Mouse (Mus musculus) myocyte (in vitro differentiated cells): ENCODE results near the gene Extl2. TPM values are rescaled to one million over a fixed set of nuclear protein-coding genes. Genes with fewer than 3 reads are reported as not detected.

Experiments
- H3K27me3 ChIP-seq: one replicate; pipeline ENCODE4 v1.6.1; 2011; ENCODE audit not compliant: control insufficient read depth, insufficient read depth, insufficient read length
- H3K36me3 ChIP-seq: one replicate; pipeline ENCODE4 v1.6.1; 2011; ENCODE audit not compliant: control insufficient read depth, insufficient read depth
- H3K4me2 ChIP-seq: one replicate; pipeline ENCODE4 v1.6.1; 2011; ENCODE audit warnings: low read depth, control low read depth
- H3K4me3 ChIP-seq: one replicate; pipeline ENCODE4 v1.5.1; 2011; ENCODE audit warnings: mild to moderate bottlenecking, control low read depth, moderate library complexity
- H3K79me2 ChIP-seq: one replicate; pipeline ENCODE4 v1.6.1; 2011; ENCODE audit not compliant: control insufficient read depth, insufficient read depth
- H3ac ChIP-seq: one replicate; pipeline ENCODE4 v1.6.1; 2011; ENCODE audit not compliant: control insufficient read depth, insufficient read length
- CEBPB ChIP-seq: IDR thresholded peaks from 2 replicates; pipeline ENCODE4 v1.6.1; 2011; ENCODE audit warnings: mild to moderate bottlenecking, moderate library complexity; ENCODE audit not compliant: poor library complexity, insufficient read depth, severe bottlenecking
- E2F4 ChIP-seq: IDR thresholded peaks from one replicate; pipeline ENCODE4 v1.6.1; 2011; ENCODE audit warnings: mild to moderate bottlenecking, control low read depth, moderate library complexity; ENCODE audit not compliant: insufficient read depth
- MAX ChIP-seq: IDR thresholded peaks from one replicate; pipeline ENCODE4 v1.6.1; 2011; ENCODE audit warnings: low read depth, mild to moderate bottlenecking, control low read depth
- MYOD1 ChIP-seq, 3 experiments: IDR thresholded peaks; one replicate each; pipeline ENCODE4 v1.6.1; 2011; ENCODE audit warnings: control low read depth in 2 of 3, low read depth in 2 of 3, mild to moderate bottlenecking in 2 of 3, moderate library complexity in 1 of 3; ENCODE audit not compliant: insufficient read length in 2 of 3, control insufficient read depth in 1 of 3
- MYOG ChIP-seq, 3 experiments: IDR thresholded peaks; one replicate each; pipeline ENCODE4 v1.6.1; 2011; ENCODE audit warnings: control low read depth in 2 of 3, low read depth in 2 of 3, mild to moderate bottlenecking in 2 of 3; ENCODE audit not compliant: insufficient read length in 2 of 3, control insufficient read depth in 1 of 3, insufficient read depth in 1 of 3
- POLR2A ChIP-seq: IDR thresholded peaks from one replicate; pipeline ENCODE4 v1.6.1; 2011; ENCODE audit warnings: low read depth, mild to moderate bottlenecking, control low read depth, moderate library complexity; ENCODE audit not compliant: insufficient read length
- POLR2AphosphoS2 ChIP-seq: IDR thresholded peaks from one replicate; pipeline ENCODE4 v1.6.1; 2011; ENCODE audit warnings: low read depth, control low read depth; ENCODE audit not compliant: insufficient read length
- REST ChIP-seq: IDR thresholded peaks from one replicate; pipeline ENCODE4 v1.6.1; 2011; ENCODE audit warnings: mild to moderate bottlenecking, control low read depth, moderate library complexity; ENCODE audit not compliant: insufficient read depth, insufficient read length
- SRF ChIP-seq: IDR thresholded peaks from one replicate; pipeline ENCODE4 v1.6.1; 2011; ENCODE audit warnings: low read depth; ENCODE audit not compliant: control insufficient read depth, insufficient read length
- TCF12 ChIP-seq: IDR thresholded peaks from one replicate; pipeline ENCODE4 v1.6.1; 2011; ENCODE audit warnings: mild to moderate bottlenecking, control low read depth; ENCODE audit not compliant: poor library complexity, insufficient read depth, severe bottlenecking
- TCF3 ChIP-seq: IDR thresholded peaks from one replicate; pipeline ENCODE4 v1.6.1; 2011; ENCODE audit warnings: low read depth, control low read depth; ENCODE audit not compliant: insufficient read length
- USF1 ChIP-seq: IDR thresholded peaks from one replicate; pipeline ENCODE4 v1.6.1; 2011; ENCODE audit warnings: low read depth, mild to moderate bottlenecking, control low read depth, moderate library complexity
- polyA plus RNA-seq: library from polyadenylated mRNA; unstranded; fragments of >200 nt; fragmentation: generic; extraction: Trizol; gene quantifications from one replicate; pipeline ENCODE4 v1.2.1, GENCODE M21; 2012; ENCODE audit warnings: missing spikeins

Gene Extl2
- polyA plus RNA-seq, 1 experiment = 9.4 TPM

- H3K4me3 ChIP-seq = no peak overlapping the region
- no peaks in the 10 kb centered on the region for H3K79me2 ChIP-seq
- no peak for TF ChIP-seq POLR2A
These were observed 21.9 kb upstream of the Extl2 start for GRCm38 (mm10) chr3:115985183-115985892.

GRCm38 (mm10) chr3:115992103-115992502, 15.2 kb upstream of the Extl2 start:
- Histone ChIP-seq H3K79me2 (peaks cover 7% of the 10 kb centered on the region), H3K36me3 (peaks cover 9% of the 10 kb centered on the region), H3K4me2 (no peak overlapping the region), H3K27me3 (no peaks in the 10 kb centered on the region), H3K4me3 (no peak overlapping the region), H3ac (no peak overlapping the region)
- TF ChIP-seq CEBPB (no peak), SRF (no peak), E2F4 (no peak), MAX (no peak), TCF3 (no peak), MYOG (IDR thresholded peaks at IDR 0.05; ENCODE audit: control insufficient read depth in 1 of 3, insufficient read depth in 1 of 3, insufficient read length in 2 of 3, low read depth in 2 of 3) (no peak), MYOD1 (IDR thresholded peaks at IDR 0.05; ENCODE audit: control insufficient read depth in 1 of 3, insufficient read length in 2 of 3, low read depth in 2 of 3) (no peak), POLR2AphosphoS2 (no peak), TCF12 (no peak), POLR2A (no peak), REST (no peak), USF1 (no peak)

More at GRCm38 (mm10) chr3:115985183-115985892, 21.9 kb upstream of the Extl2 start:
- Histone ChIP-seq H3K4me2 (no peak overlapping the region), H3K27me3 (no peaks in the 10 kb centered on the region), H3ac (no peak overlapping the region), H3K36me3 (peaks cover 17% of the 10 kb centered on the region)

- no peak overlapping the region for H3ac ChIP-seq
- H3K79me2 ChIP-seq = peaks cover 9% of the 10 kb centered on the region
- no peak overlapping the region for H3K4me2 ChIP-seq
- no peaks in the 10 kb centered on the region for H3K27me3 ChIP-seq
- peaks cover 9% of the 10 kb centered on the region for H3K36me3 ChIP-seq
- TF ChIP-seq POLR2AphosphoS2 (no peak), POLR2A (no peak), USF1 (no peak), SRF (no peak), TCF12 (no peak), MYOG (IDR thresholded peaks at IDR 0.05; ENCODE audit: control insufficient read depth in 1 of 3, insufficient read depth in 1 of 3, insufficient read length in 2 of 3, low read depth in 2 of 3) (no peak), MAX (no peak), REST (no peak), CEBPB (no peak), MYOD1 (IDR thresholded peaks at IDR 0.05; ENCODE audit: control insufficient read depth in 1 of 3, insufficient read length in 2 of 3, low read depth in 2 of 3) (no peak), TCF3 (no peak), E2F4 (no peak)
- H3K4me3 ChIP-seq = no peak overlapping the region
These were observed 14.7 kb upstream of the Extl2 start for GRCm38 (mm10) chr3:115992588-115992987.

DNA sequence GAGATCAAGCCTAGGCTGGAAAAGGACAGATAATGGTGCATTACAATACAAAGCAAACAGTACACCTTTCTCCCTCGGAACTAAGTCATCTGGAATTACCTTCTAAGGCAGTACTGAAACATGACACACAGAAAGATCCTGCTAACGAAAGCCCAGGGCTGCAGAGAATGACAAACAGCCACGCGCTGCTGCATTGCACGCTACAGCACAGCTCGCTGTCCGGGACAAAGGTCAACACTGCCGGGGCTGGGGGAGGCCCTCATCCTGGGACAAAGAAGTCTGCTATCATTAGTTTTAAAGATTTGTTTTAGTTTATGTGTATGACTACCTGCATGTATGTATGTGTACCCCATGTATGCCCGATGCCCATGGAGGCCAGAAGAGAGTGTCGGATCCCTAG, 14.2 kb upstream of the Extl2 start:
- Histone ChIP-seq H3K36me3 (peaks cover 9% of the 10 kb centered on the region), H3K79me2 (peaks cover 9% of the 10 kb centered on the region), H3K4me2 (no peak overlapping the region), H3K4me3 (no peak overlapping the region), H3ac (no peak overlapping the region), H3K27me3 (no peaks in the 10 kb centered on the region)
- no peak for TF ChIP-seq MYOG (IDR thresholded peaks at IDR 0.05; ENCODE audit: control insufficient read depth in 1 of 3, insufficient read depth in 1 of 3, insufficient read length in 2 of 3, low read depth in 2 of 3)
- no peak for TF ChIP-seq E2F4
- no peak for TF ChIP-seq REST
- TF ChIP-seq TCF12 = no peak
- TF ChIP-seq TCF3 = no peak
- TF ChIP-seq POLR2AphosphoS2 = no peak
- no peak for TF ChIP-seq USF1
- TF ChIP-seq CEBPB = no peak
- no peak for TF ChIP-seq MYOD1 (IDR thresholded peaks at IDR 0.05; ENCODE audit: control insufficient read depth in 1 of 3, insufficient read length in 2 of 3, low read depth in 2 of 3)
- TF ChIP-seq SRF = no peak
- TF ChIP-seq POLR2A = no peak

DNA sequence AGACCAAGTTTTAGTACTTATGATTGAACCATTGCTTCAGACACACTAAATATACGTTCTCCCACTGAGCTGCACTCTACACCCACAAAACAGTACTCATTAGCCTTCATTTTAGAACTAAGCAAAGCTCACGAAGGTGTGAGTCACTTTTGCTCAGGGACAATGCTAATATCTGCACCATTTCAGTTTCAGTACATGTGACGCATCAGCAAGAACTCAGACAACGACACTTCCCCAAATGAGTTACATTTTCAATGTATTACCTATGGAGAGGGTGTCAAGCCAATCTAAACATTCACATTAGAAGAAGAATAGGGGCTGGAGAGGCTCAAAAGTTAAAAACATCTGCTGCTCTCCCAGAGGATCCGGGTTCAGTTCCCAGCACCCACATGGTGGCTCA, 10.3 kb upstream of the Extl2 start:
- H3K36me3 ChIP-seq = peaks cover 16% of the 10 kb centered on the region
- no peak overlapping the region for H3K4me3 ChIP-seq
- H3K79me2 ChIP-seq = peaks cover 28% of the 10 kb centered on the region
- H3K27me3 ChIP-seq = no peaks in the 10 kb centered on the region
- H3K4me2 ChIP-seq = no peak overlapping the region
- no peak for TF ChIP-seq POLR2AphosphoS2
- no peak for TF ChIP-seq POLR2A
- TF ChIP-seq E2F4 = no peak
- TF ChIP-seq TCF3 = no peak
- no peak for TF ChIP-seq REST
- TF ChIP-seq CEBPB = no peak
- no peak for TF ChIP-seq SRF
- no peak for TF ChIP-seq MAX
- no peak for TF ChIP-seq TCF12
- no peak for TF ChIP-seq MYOG (IDR thresholded peaks at IDR 0.05; ENCODE audit: control insufficient read depth in 1 of 3, insufficient read depth in 1 of 3, insufficient read length in 2 of 3, low read depth in 2 of 3)
- TF ChIP-seq USF1 = no peak
- no peak for TF ChIP-seq MYOD1 (IDR thresholded peaks at IDR 0.05; ENCODE audit: control insufficient read depth in 1 of 3, insufficient read length in 2 of 3, low read depth in 2 of 3)
- no peak overlapping the region for H3ac ChIP-seq
